Mouse (Mus musculus) lung, postnatal 0 days (tissue): Measurements from ENCODE around the gene Pwwp2a. TPM values are rescaled to one million over a fixed set of nuclear protein-coding genes. Genes with fewer than 3 reads are reported as not detected.

Experiments used
- ATAC-seq: fragments of 200-750 bp; cut with Nextera tagmentation; 2 replicates; pipeline ENCODE4 v1.8.0; 2017; ENCODE audit warnings: moderate library complexity
- DNase-seq: peaks from one replicate; pipeline ENCODE4 v3.0.0-alpha.2; 2016; ENCODE audit warnings: low spot score
- H3K27ac ChIP-seq: fragments of 300-500 bp; sonication (generic); 2 replicates; pipeline ENCODE4 v1.5.1; 2014; ENCODE audit warnings: antibody characterized with exemption, mild to moderate bottlenecking, low read length, mixed read lengths
- H3K27me3 ChIP-seq: fragments of 300-500 bp; sonication (generic); replicated peaks from 2 replicates; pipeline ENCODE4 v1.6.1; 2014; ENCODE audit warnings: low read length, mixed read lengths; ENCODE audit not compliant: insufficient read depth
- H3K36me3 ChIP-seq: fragments of 300-500 bp; sonication (generic); 2 replicates; pipeline ENCODE4 v1.6.1; 2014; ENCODE audit warnings: low read length, mixed read lengths; ENCODE audit not compliant: insufficient read depth
- H3K4me1 ChIP-seq: fragments of 300-500 bp; sonication (generic); 2 replicates; pipeline ENCODE4 v1.6.1; 2014; ENCODE audit warnings: antibody characterized with exemption, low read depth, low read length, mixed read lengths; ENCODE audit not compliant: insufficient read depth
- H3K4me2 ChIP-seq: fragments of 300-500 bp; sonication (generic); replicated peaks from 2 replicates; pipeline ENCODE4 v1.6.1; 2014; ENCODE audit warnings: low read depth, mild to moderate bottlenecking, low read length, moderate library complexity, mixed read lengths
- H3K4me3 ChIP-seq: fragments of 300-500 bp; sonication (generic); 2 replicates; pipeline ENCODE4 v1.5.1; 2014; ENCODE audit warnings: low read depth, low read length
- H3K9ac ChIP-seq: fragments of 300-500 bp; sonication (generic); replicated peaks from 2 replicates; pipeline ENCODE4 v1.6.1; 2014; ENCODE audit warnings: low read depth, mild to moderate bottlenecking
- H3K9me3 ChIP-seq: fragments of 300-500 bp; sonication (generic); 2 replicates; pipeline ENCODE4 v1.6.1; 2016; ENCODE audit warnings: low read length, mixed read lengths
- CTCF ChIP-seq: IDR thresholded peaks from 2 replicates; pipeline ENCODE4 v1.5.1; 2016; ENCODE audit warnings: antibody characterized with exemption, mild to moderate bottlenecking
- EP300 ChIP-seq: IDR thresholded peaks from 2 replicates; pipeline ENCODE4 v1.6.1; 2016; ENCODE audit warnings: antibody characterized with exemption, mild to moderate bottlenecking, control low read depth
- whole genome bisulfite sequencing: fragments of 180-500 bp; shearing (Covaris S2); extraction: QIAGEN DNeasy Blood & Tissue Kit; methylation state at CpG from one replicate; pipeline ENCODE4 v1.1.7; 2014; 5-methylcytosine and 5-hydroxymethylcytosine counted together
- polyA plus RNA-seq: library from polyadenylated mRNA; unstranded; fragments of >200 nt; fragmentation: Nextera tagmentation; extraction: Ambion mirVana; gene quantifications from 2 replicates; pipeline ENCODE4 v1.2.1, GENCODE M21; 2015

Pwwp2a gene
- 14.2 and 17.0 TPM in 2 replicates for polyA plus RNA-seq

GRCm38 (mm10) chr11:43681472-43682414 is at the start of gene Pwwp2a:
TSS of gene Pwwp2a (plus strand) at chr11:43681998.
- DNase-seq (peak; percentile 99), ATAC-seq (peak; percentile 99)
- no peaks in the 10 kb centered on the region for H3K27me3 ChIP-seq
- peak within 1 kb of the TSS; percentile 90 for H3K4me3 ChIP-seq
- peak within 1 kb of the TSS; percentile 77 for H3K9ac ChIP-seq
- TF ChIP-seq EP300 = no peak; the same call in none of the 2 replicates
- peak; percentile 26; the same call in 1 of the 2 replicates for TF ChIP-seq CTCF
- no peaks in the 10 kb centered on the region for H3K4me1 ChIP-seq
- peak within 1 kb of the TSS; percentile 93 for H3K4me2 ChIP-seq
- no peaks in the 10 kb centered on the region for H3K9me3 ChIP-seq
- no peaks in the 10 kb centered on the region for H3K36me3 ChIP-seq
- H3K27ac ChIP-seq = peak within 1 kb of the TSS; percentile 94
- WGBS = under 1% methylated on average over 43 of the region's 87 CpGs

- Histone ChIP-seq H3K27me3 (no peaks in the 10 kb centered on the region), H3K4me3 (no peak overlapping the region), H3K27ac (no peak overlapping the region), H3K9me3 (no peaks in the 10 kb centered on the region), H3K36me3 (no peaks in the 10 kb centered on the region), H3K4me2 (no peak overlapping the region), H3K4me1 (no peaks in the 10 kb centered on the region), H3K9ac (no peak overlapping the region)
- no peak for DNase-seq
- no peak; the same call in 1 of the 2 replicates for ATAC-seq
- 25% methylated on average over 4 of the region's 4 CpGs for WGBS
- TF ChIP-seq CTCF = no peak
- TF ChIP-seq EP300 = no peak
These were observed 49.2 kb upstream of the Pwwp2a start for GRCm38 (mm10) chr11:43632566-43632965.

GRCm38 (mm10) chr11:43633165-43633564 is 48.6 kb upstream of the Pwwp2a start:
- Histone ChIP-seq H3K9me3 (no peaks in the 10 kb centered on the region), H3K4me3 (no peak overlapping the region), H3K27me3 (no peaks in the 10 kb centered on the region), H3K36me3 (no peaks in the 10 kb centered on the region), H3K27ac (no peak overlapping the region), H3K9ac (no peak overlapping the region), H3K4me1 (no peaks in the 10 kb centered on the region), H3K4me2 (no peak overlapping the region)
- ATAC-seq (no peak), DNase-seq (no peak)
- no peak for TF ChIP-seq CTCF
- no peak for TF ChIP-seq EP300
- WGBS = 73% methylated on average over 6 of the region's 6 CpGs

GRCm38 (mm10) chr11:43633658-43634401 is 48.0 kb upstream of the Pwwp2a start:
- peak overlapping the region; percentile 14; the same call in 1 of the 2 replicates for H3K4me2 ChIP-seq
- no peak overlapping the region for H3K27ac ChIP-seq
- no peak overlapping the region for H3K4me3 ChIP-seq
- TF ChIP-seq CTCF = peak; percentile 29
- no peak for TF ChIP-seq EP300
- 13% methylated on average over 19 of the region's 19 CpGs for WGBS
- H3K9ac ChIP-seq = no peak overlapping the region
- no peaks in the 10 kb centered on the region for H3K36me3 ChIP-seq
- ATAC-seq (peak; percentile 82), DNase-seq (peak; percentile 82)
- no peaks in the 10 kb centered on the region for H3K4me1 ChIP-seq
- H3K27me3 ChIP-seq = no peaks in the 10 kb centered on the region
- no peaks in the 10 kb centered on the region for H3K9me3 ChIP-seq

GRCm38 (mm10) chr11:43636761-43637160 is 45.0 kb upstream of the Pwwp2a start:
- ATAC-seq (no peak), DNase-seq (no peak)
- H3K4me1 ChIP-seq = no peaks in the 10 kb centered on the region
- no peak for TF ChIP-seq CTCF
- no peak for TF ChIP-seq EP300
- WGBS = 62% methylated on average over 4 of the region's 4 CpGs
- H3K9ac ChIP-seq = no peak overlapping the region
- no peak overlapping the region for H3K4me2 ChIP-seq
- no peaks in the 10 kb centered on the region for H3K27me3 ChIP-seq
- H3K9me3 ChIP-seq = no peaks in the 10 kb centered on the region
- no peaks in the 10 kb centered on the region for H3K36me3 ChIP-seq
- no peak overlapping the region for H3K4me3 ChIP-seq
- H3K27ac ChIP-seq = no peak overlapping the region

GRCm38 (mm10) chr11:43638486-43638885 is 43.3 kb upstream of the Pwwp2a start:
- H3K4me2 ChIP-seq = no peak overlapping the region
- H3K4me3 ChIP-seq = no peak overlapping the region
- no peaks in the 10 kb centered on the region for H3K27me3 ChIP-seq
- ATAC-seq (no peak), DNase-seq (no peak)
- WGBS = 96% methylated on average over 3 of the region's 3 CpGs
- H3K27ac ChIP-seq = no peak overlapping the region
- TF ChIP-seq CTCF = no peak
- peaks cover 6% of the 10 kb centered on the region for H3K4me1 ChIP-seq
- H3K9me3 ChIP-seq = no peaks in the 10 kb centered on the region
- no peak overlapping the region for H3K9ac ChIP-seq
- no peaks in the 10 kb centered on the region for H3K36me3 ChIP-seq
